Mouse (Mus musculus) heart, embryonic 16.5 days (tissue): ENCODE measurements around the gene Adgre1. TPM values are rescaled to one million over a fixed set of nuclear protein-coding genes. Genes with fewer than 3 reads are reported as not detected.

Experiments used
- ATAC-seq: fragments of 200-750 bp; cut with Nextera tagmentation; replicated peaks from 2 replicates; pipeline ENCODE4 v1.8.0; 2017; ENCODE audit warnings: moderate number of reproducible peaks; ENCODE audit not compliant: insufficient read depth, low FRiP score; ENCODE audit errors: extremely low read depth
- H3K27ac ChIP-seq: fragments of 300-500 bp; sonication (generic); 2 replicates; pipeline ENCODE4 v1.5.1; 2014; ENCODE audit warnings: mild to moderate bottlenecking, low read length, control low read depth, moderate library complexity
- H3K27me3 ChIP-seq: fragments of 300-500 bp; sonication (generic); 2 replicates; pipeline ENCODE4 v1.6.1; 2014; ENCODE audit warnings: low read length, mixed read lengths; ENCODE audit not compliant: control insufficient read depth, insufficient read depth
- H3K36me3 ChIP-seq: fragments of 300-500 bp; sonication (generic); 2 replicates; pipeline ENCODE4 v1.6.1; 2014; ENCODE audit not compliant: control insufficient read depth, insufficient read depth
- H3K4me1 ChIP-seq: fragments of 300-500 bp; sonication (generic); 2 replicates; pipeline ENCODE4 v1.6.1; 2014; ENCODE audit warnings: low read length, mixed read lengths; ENCODE audit not compliant: control insufficient read depth, insufficient read depth
- H3K4me2 ChIP-seq: fragments of 300-500 bp; sonication (generic); 2 replicates; pipeline ENCODE4 v1.6.1; 2014; ENCODE audit warnings: low read depth, mild to moderate bottlenecking, control low read depth, low read length
- H3K4me3 ChIP-seq: fragments of 300-500 bp; sonication (generic); 2 replicates; pipeline ENCODE4 v1.5.1; 2014; ENCODE audit warnings: mild to moderate bottlenecking, control low read depth, low read length
- H3K9ac ChIP-seq: fragments of 300-500 bp; sonication (generic); 2 replicates; pipeline ENCODE4 v1.6.1; 2014; ENCODE audit warnings: low read length, control low read depth
- H3K9me3 ChIP-seq: fragments of 300-500 bp; sonication (generic); replicated peaks from 2 replicates; pipeline ENCODE4 v1.6.1; 2016; ENCODE audit warnings: low read length; ENCODE audit not compliant: control insufficient read depth
- WGBS: fragments of 180-500 bp; shearing (Covaris S2); extraction: QIAGEN DNeasy Blood & Tissue Kit; methylation state at CpG from one replicate; pipeline ENCODE4 v1.1.7; 2014; 5-methylcytosine and 5-hydroxymethylcytosine counted together
- polyA plus RNA-seq: library from polyadenylated mRNA; unstranded; fragments of >200 nt; fragmentation: Nextera tagmentation; extraction: Ambion mirVana; gene quantifications from 2 replicates; pipeline ENCODE4 v1.2.1, GENCODE M21; 2015

Gene Adgre1
- polyA plus RNA-seq, 1 experiment from 2014 or later: 4.8 TPM

GRCm38 (mm10) chr17:57351107-57351506, 7.4 kb upstream of the Adgre1 start:
- Histone ChIP-seq H3K4me2 (no peak overlapping the region), H3K9ac (no peak overlapping the region), H3K4me3 (no peak overlapping the region), H3K36me3 (no peaks in the 10 kb centered on the region), H3K4me1 (no peaks in the 10 kb centered on the region), H3K9me3 (no peaks in the 10 kb centered on the region), H3K27ac (no peak overlapping the region), H3K27me3 (no peaks in the 10 kb centered on the region)
- WGBS: 85% methylated on average over 9 of the region's 9 CpGs
- no peak for ATAC-seq

DNA sequence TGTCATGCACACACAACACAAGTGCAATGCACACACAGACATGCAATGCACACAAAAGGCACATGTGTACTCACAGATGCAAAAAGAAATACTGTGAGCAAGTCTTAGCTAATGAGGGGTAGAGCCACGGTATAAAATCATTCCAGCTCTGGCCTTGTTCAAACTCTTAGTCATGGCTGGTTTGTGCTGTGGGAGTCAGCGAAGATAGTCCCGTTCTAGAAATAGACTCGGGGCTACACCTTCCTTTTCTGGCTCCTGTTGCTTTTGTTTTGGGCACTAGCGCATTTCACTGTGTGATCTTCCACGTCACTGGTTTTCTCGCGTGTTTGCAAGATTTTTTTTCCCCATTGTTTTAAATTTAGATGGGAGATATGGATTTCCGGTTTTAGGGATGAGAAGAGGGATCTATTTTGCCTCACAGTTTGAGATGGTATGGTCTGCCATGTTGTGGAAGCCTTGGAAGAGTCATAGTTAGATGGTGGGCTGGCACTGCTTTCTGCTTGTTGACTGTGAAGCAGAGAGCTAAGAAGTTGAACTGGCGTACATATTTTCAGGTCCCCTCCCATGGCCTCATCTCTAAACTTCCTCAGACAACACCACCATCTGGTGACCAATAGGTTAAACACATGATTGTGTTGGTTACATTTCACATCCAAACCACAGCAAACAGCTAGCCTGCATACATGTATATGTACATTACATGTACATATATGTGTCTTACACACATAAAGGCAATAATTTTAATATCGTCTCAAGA, 1.2 kb downstream of the Adgre1 start:
- WGBS: 69% methylated on average over 11 of the region's 11 CpGs
- Histone ChIP-seq H3K4me1 (no peaks in the 10 kb centered on the region), H3K4me2 (no peak overlapping the region), H3K36me3 (no peaks in the 10 kb centered on the region), H3K27me3 (no peaks in the 10 kb centered on the region), H3K9ac (no peak overlapping the region), H3K4me3 (no peak overlapping the region), H3K9me3 (no peaks in the 10 kb centered on the region), H3K27ac (no peak overlapping the region)
- no peak for ATAC-seq

Other genes starting within 250 kb of the Adgre1 start
- gene Cd70, start 208.9 kb upstream of the Adgre1 start, polyA plus RNA-seq: 0.17 and 0.75 TPM in 2 replicates
- gene Tnfsf14, start 164.5 kb upstream of the Adgre1 start, polyA plus RNA-seq: 0.29 and 0.58 TPM in 2 replicates
- 3.5 and 6.3 TPM in 2 replicates for gene C3, start 130.6 kb upstream of the Adgre1 start, polyA plus RNA-seq
- gene Gpr108, start 110.2 kb upstream of the Adgre1 start, polyA plus RNA-seq: 28.9 and 30.3 TPM in 2 replicates
- gene Trip10, start 109.2 kb upstream of the Adgre1 start, polyA plus RNA-seq: 47.8 TPM in 2 replicates
- 6.6 and 13.5 TPM in 2 replicates for gene Vav1, start 79.6 kb upstream of the Adgre1 start, polyA plus RNA-seq
- 0.03 TPM in 1 of 2 replicates, not detected in the other for gene Vmn2r120, start 186.8 kb downstream of the Adgre1 start, polyA plus RNA-seq